Mouse (Mus musculus): ENCODE data around the gene Cflar. TPM values are rescaled to one million over a fixed set of nuclear protein-coding genes. Genes with fewer than 3 reads are reported as not detected.
A peak's percentile ranks its signal among the peaks of the same experiment; 100 is the strongest.
"Not testable (repeated sequence)": the region's sequence is repeated elsewhere in the genome, so short reads cannot be mapped to it uniquely, and the experiment has no call there.

Gene Cflar
- total and polyA plus RNA-seq, 2 experiments, result 45.7 to 98.7 TPM

DNA sequence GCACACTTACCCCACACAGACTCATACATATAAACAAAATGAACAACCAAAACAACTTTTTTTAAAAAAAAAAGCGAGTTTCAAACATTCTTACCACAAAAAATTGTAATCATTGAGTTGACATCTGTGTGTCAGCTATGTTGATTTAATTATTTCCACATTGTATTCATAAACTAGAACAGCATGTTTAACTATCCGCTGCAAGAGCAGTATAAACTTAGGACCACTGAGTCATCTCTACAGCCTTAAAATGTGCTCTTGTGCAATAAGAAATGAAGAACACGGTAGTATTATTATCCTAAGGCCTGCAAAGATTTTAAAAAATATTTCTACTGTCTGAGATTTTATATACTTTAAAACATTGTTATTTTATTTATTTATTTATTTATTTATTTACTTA lies 36.3 kb upstream of the Cflar start:
- Histone ChIP-seq H3K9ac (ENCODE audit: low read depth, low read length) (no peak overlapping the region), H3K79me2 (ENCODE audit: control insufficient read depth, insufficient read depth, low read length) (no peaks in the 10 kb centered on the region), H3K4me3 (ENCODE audit: insufficient read depth, low read depth, low read length) (no peak overlapping the region), H3K36me3 (ENCODE audit: control insufficient read depth, insufficient read depth, low read length) (no peaks in the 10 kb centered on the region), H3K4me1 (ENCODE audit: control insufficient read depth, insufficient read depth, low read length) (no peaks in the 10 kb centered on the region), H3K27ac (replicated peaks; ENCODE audit: insufficient read depth, low read depth, low read length) (no peak overlapping the region), H3K27me3 (ENCODE audit: control insufficient read depth, insufficient read depth, low read length) (no peaks in the 10 kb centered on the region)
- DNase-seq (ENCODE audit: extremely low read depth, low read depth, low spot score), result no peak
- no peak for TF ChIP-seq CTCF (IDR thresholded peaks at IDR 0.05; ENCODE audit: low read depth, low read length)
- TF ChIP-seq POLR2A (IDR thresholded peaks at IDR 0.05; ENCODE audit: extremely low read depth, insufficient read depth, low read length), result no peak
- 91% methylated on average over 3 of the region's 3 CpGs for WGBS

DNA sequence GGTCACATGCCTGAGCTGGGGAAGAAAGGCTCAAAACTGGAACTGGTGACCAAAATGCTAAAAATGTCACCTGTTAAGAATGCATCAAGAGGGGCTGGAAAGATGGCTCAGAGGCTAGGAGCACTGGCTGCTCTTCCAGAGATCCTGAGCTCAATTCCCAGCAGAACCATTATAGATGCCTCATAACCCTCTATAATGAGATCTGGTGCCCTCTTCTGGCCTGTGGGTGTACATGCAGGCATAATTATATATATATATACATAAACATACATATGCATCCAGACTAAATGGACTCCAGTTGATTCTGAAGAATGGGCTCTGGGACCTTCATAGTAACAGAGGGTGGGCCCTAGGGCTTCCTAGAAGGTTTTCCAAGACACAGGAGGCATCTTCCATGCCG lies 33.7 kb upstream of the Cflar start:
- H3K9ac ChIP-seq (ENCODE audit: low read depth, low read length), result no peak overlapping the region
- TF ChIP-seq POLR2A (IDR thresholded peaks at IDR 0.05; ENCODE audit: extremely low read depth, insufficient read depth, low read length) (no peak), CTCF (IDR thresholded peaks at IDR 0.05; ENCODE audit: low read depth, low read length) (peak; percentile 28; the same call in 1 of the 2 replicates)
- H3K4me3 ChIP-seq (ENCODE audit: insufficient read depth, low read depth, low read length), result no peak overlapping the region
- no peaks in the 10 kb centered on the region for H3K79me2 ChIP-seq (ENCODE audit: control insufficient read depth, insufficient read depth, low read length)
- no peaks in the 10 kb centered on the region for H3K27me3 ChIP-seq (ENCODE audit: control insufficient read depth, insufficient read depth, low read length)
- no peaks in the 10 kb centered on the region for H3K4me1 ChIP-seq (ENCODE audit: control insufficient read depth, insufficient read depth, low read length)
- no peak overlapping the region for H3K27ac ChIP-seq (replicated peaks; ENCODE audit: insufficient read depth, low read depth, low read length)
- no peaks in the 10 kb centered on the region for H3K36me3 ChIP-seq (ENCODE audit: control insufficient read depth, insufficient read depth, low read length)
- 87% methylated on average over 1 of the region's 1 CpGs for WGBS
- DNase-seq (ENCODE audit: extremely low read depth, low read depth, low spot score), result peak; percentile 27

DNA sequence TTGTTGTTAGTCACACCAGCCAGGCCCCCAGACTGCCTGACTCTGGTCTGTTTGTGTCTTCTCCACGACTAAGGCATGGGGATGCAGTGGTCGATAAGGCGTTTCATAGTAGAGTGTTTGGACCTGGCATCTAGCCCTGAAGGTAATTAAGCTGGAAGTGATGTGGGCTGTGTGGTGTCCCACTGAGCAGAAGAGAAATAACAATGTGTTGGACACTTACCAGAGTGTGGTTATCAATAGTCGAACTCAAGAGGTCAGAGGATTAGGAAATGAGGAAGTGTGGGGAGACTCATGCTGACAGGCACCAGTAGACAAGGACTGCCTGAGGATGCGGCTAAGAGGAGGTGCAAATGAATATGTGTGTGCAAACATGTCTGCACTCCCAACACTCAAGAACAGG lies 32.9 kb upstream of the Cflar start:
- not testable (repeated sequence) for H3K27ac ChIP-seq (replicated peaks; ENCODE audit: insufficient read depth, low read depth, low read length); H3K4me1 ChIP-seq (ENCODE audit: control insufficient read depth, insufficient read depth, low read length); H3K4me3 ChIP-seq (ENCODE audit: insufficient read depth, low read depth, low read length); H3K79me2 ChIP-seq (ENCODE audit: control insufficient read depth, insufficient read depth, low read length); H3K27me3 ChIP-seq (ENCODE audit: control insufficient read depth, insufficient read depth, low read length); DNase-seq (ENCODE audit: extremely low read depth, low read depth, low spot score); H3K9ac ChIP-seq (ENCODE audit: low read depth, low read length); H3K36me3 ChIP-seq (ENCODE audit: control insufficient read depth, insufficient read depth, low read length)
- 60% methylated on average over 5 of the region's 5 CpGs for WGBS

DNA sequence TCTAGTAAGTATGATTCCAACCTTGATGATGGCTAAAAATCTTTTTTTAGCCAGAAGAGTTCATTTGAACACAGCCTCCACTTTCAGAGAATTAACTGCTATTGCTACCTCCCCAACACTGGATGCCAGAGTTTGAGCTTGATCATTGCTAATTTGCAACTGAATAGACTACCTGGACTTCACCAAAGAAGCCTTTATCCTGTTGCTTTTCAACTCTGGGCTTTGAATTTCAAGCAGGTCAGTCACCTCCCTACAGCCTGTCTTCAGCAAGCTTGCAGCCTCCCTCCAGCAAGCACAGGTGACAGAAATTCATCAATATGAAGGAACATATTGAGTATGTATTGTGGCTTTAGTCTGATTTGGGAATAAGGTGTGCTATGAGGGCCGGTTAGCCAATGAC lies 21.9 kb upstream of the Cflar start:
- WGBS, result 92% methylated on average over 1 of the region's 1 CpGs
- TF ChIP-seq CTCF (IDR thresholded peaks at IDR 0.05; ENCODE audit: low read depth, low read length), result no peak
- no peak for TF ChIP-seq POLR2A (IDR thresholded peaks at IDR 0.05; ENCODE audit: extremely low read depth, insufficient read depth, low read length)
- no peak overlapping the region for H3K27ac ChIP-seq (replicated peaks; ENCODE audit: insufficient read depth, low read depth, low read length)
- H3K27me3 ChIP-seq (ENCODE audit: control insufficient read depth, insufficient read depth, low read length), result no peaks in the 10 kb centered on the region
- H3K4me3 ChIP-seq (ENCODE audit: insufficient read depth, low read depth, low read length), result no peak overlapping the region
- H3K79me2 ChIP-seq (ENCODE audit: control insufficient read depth, insufficient read depth, low read length), result no peaks in the 10 kb centered on the region
- H3K9ac ChIP-seq (ENCODE audit: low read depth, low read length), result no peak overlapping the region
- peaks cover 3% of the 10 kb centered on the region; the same call in 1 of the 2 replicates for H3K4me1 ChIP-seq (ENCODE audit: control insufficient read depth, insufficient read depth, low read length)
- DNase-seq (ENCODE audit: extremely low read depth, low read depth, low spot score), result no peak
- no peaks in the 10 kb centered on the region for H3K36me3 ChIP-seq (ENCODE audit: control insufficient read depth, insufficient read depth, low read length)

DNA sequence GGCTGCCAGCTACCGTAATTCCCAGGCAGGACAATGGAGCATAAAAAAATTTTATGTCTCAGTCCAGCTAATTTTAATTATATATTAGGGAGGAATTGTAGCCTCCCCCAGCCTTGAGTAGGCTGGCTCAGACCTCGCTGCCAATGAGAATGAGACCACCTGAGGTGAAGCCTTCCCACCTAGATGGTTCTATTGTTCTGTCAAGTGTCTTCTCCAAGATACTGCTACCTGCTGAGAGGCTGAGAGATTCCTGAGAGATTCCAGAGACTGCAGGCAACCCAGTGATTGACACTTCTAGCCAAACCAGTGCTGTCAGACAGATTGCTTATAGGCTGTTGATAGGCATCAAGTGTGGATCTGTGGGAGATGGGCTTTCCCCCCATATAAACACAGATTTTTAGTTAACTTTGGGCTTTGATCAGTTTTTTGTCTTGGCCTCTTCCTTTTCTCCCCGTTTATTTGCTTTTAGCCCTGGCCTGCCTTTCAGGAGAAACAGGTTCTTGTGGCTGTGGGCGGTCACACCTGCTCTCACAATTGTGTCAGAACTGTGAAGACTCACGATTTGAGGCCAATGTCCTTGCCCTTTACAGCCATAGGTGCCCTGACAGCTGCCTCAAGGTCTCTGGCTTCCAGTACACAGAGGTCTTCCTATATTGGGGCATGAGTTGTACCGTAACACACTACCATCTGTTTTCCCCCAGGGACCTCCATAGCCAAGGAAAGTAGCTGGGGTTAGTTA lies 21.1 kb upstream of the Cflar start:
- WGBS, result 78% methylated on average over 6 of the region's 6 CpGs
- H3K27ac ChIP-seq (replicated peaks; ENCODE audit: insufficient read depth, low read depth, low read length), result no peak overlapping the region
- TF ChIP-seq POLR2A (IDR thresholded peaks at IDR 0.05; ENCODE audit: extremely low read depth, insufficient read depth, low read length), result no peak
- TF ChIP-seq CTCF (IDR thresholded peaks at IDR 0.05; ENCODE audit: low read depth, low read length), result no peak

DNA sequence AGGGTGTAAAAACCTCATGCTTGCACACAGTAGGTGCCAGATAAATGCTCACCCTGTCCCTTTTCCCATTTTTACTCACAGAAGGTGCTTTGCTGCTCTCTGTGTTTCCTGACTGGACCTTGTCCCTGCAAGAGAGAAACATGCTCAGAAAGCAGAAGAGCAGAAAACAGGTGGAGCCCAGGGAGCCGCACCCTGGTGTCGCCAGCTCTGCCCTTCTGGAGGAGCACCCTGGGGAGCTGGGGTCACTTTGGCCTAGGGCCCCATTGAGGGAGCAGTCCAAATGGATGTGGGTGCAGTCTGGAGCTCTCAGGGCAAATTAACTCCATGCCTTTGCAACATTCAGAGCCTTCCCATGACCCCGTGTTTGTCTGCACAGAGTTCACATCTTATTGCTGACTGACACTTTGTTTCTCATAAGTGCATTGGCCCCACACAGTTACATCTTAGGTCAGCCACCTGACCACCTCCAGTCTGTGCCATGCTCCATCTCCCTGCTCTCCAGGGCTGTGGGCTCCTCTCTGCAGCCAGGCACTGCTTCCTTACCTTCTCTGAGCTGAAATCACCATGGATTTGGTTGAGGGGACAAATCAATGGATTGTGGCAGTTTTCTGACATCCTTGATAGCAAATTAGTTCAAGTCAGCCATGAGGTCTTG lies 20.3 kb upstream of the Cflar start:
- not testable (repeated sequence) for H3K27ac ChIP-seq (replicated peaks; ENCODE audit: insufficient read depth, low read depth, low read length); H3K9ac ChIP-seq (ENCODE audit: low read depth, low read length); H3K27me3 ChIP-seq (ENCODE audit: control insufficient read depth, insufficient read depth, low read length); H3K79me2 ChIP-seq (ENCODE audit: control insufficient read depth, insufficient read depth, low read length); H3K4me1 ChIP-seq (ENCODE audit: control insufficient read depth, insufficient read depth, low read length); H3K4me3 ChIP-seq (ENCODE audit: insufficient read depth, low read depth, low read length); H3K36me3 ChIP-seq (ENCODE audit: control insufficient read depth, insufficient read depth, low read length)
- peak; percentile 40 for DNase-seq (ENCODE audit: extremely low read depth, low read depth, low spot score)
- WGBS, result 44% methylated on average over 2 of the region's 3 CpGs

More for the DNA sequence above, 21.1 kb upstream of the Cflar start:
- Histone ChIP-seq H3K9ac (ENCODE audit: low read depth, low read length) (no peak overlapping the region), H3K27me3 (ENCODE audit: control insufficient read depth, insufficient read depth, low read length) (no peaks in the 10 kb centered on the region), H3K4me3 (ENCODE audit: insufficient read depth, low read depth, low read length) (no peak overlapping the region), H3K79me2 (ENCODE audit: control insufficient read depth, insufficient read depth, low read length) (no peaks in the 10 kb centered on the region), H3K36me3 (ENCODE audit: control insufficient read depth, insufficient read depth, low read length) (no peaks in the 10 kb centered on the region), H3K4me1 (ENCODE audit: control insufficient read depth, insufficient read depth, low read length) (peaks cover 3% of the 10 kb centered on the region; the same call in 1 of the 2 replicates)
- DNase-seq (ENCODE audit: extremely low read depth, low read depth, low spot score), result no peak

DNA sequence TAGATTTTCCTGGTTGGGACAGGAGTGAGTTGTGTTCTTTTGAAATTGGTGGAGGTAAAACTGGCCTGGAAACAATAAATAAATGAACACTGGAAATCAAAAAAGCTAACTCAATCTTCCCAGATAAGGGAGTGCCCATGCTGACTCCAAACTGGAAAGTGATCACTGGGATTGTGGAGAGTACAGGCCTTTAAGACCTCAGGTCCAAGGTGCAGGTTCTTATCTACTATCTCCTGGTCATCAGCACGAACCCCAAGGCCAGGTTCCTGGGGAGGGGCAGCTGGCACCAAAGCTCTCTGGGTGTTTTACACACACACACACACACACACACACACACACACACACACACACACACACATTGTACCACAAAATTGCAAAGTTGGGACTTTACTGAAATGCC lies 19.6 kb upstream of the Cflar start:
- not testable (repeated sequence) for H3K4me3 ChIP-seq (ENCODE audit: insufficient read depth, low read depth, low read length); H3K36me3 ChIP-seq (ENCODE audit: control insufficient read depth, insufficient read depth, low read length); H3K9ac ChIP-seq (ENCODE audit: low read depth, low read length); H3K4me1 ChIP-seq (ENCODE audit: control insufficient read depth, insufficient read depth, low read length); H3K27me3 ChIP-seq (ENCODE audit: control insufficient read depth, insufficient read depth, low read length); H3K79me2 ChIP-seq (ENCODE audit: control insufficient read depth, insufficient read depth, low read length); H3K27ac ChIP-seq (replicated peaks; ENCODE audit: insufficient read depth, low read depth, low read length)
- peak; percentile 69 for DNase-seq (ENCODE audit: extremely low read depth, low read depth, low spot score)
- 18% methylated on average over 1 of the region's 1 CpGs for WGBS
